Mouse (Mus musculus) hematopoietic stem cell, adult 5-6 weeks (primary cell): ENCODE data around the gene Ccdc148. TPM values are rescaled to one million over a fixed set of nuclear protein-coding genes. Genes with fewer than 3 reads are reported as not detected.

Experiments
- ATAC-seq, 2 experiments: fragments of 125-278 bp in 1 of 2; replicated peaks in 1 of 2; 2 replicates each; pipeline ENCODE4 v1.8.0; 2016 to 2017; ENCODE audit warnings: inconsistent platforms in 2 of 2, mild to moderate bottlenecking in 2 of 2, moderate number of reproducible peaks in 2 of 2, low read depth in 1 of 2, moderate TSS enrichment in 1 of 2; ENCODE audit not compliant: low FRiP score in 2 of 2, poor library complexity in 2 of 2, severe bottlenecking in 2 of 2, insufficient read depth in 1 of 2, low TSS enrichment in 1 of 2
- total RNA-seq: library from RNA; stranded (forward); fragments of 172-1452, 232-1000 nt; gene quantifications from 2 replicates; pipeline ENCODE4 v1.2.3, GENCODE M21; 2017

Ccdc148 gene
- total RNA-seq, 1 experiment from 2014 or later = 0.45 TPM

DNA sequence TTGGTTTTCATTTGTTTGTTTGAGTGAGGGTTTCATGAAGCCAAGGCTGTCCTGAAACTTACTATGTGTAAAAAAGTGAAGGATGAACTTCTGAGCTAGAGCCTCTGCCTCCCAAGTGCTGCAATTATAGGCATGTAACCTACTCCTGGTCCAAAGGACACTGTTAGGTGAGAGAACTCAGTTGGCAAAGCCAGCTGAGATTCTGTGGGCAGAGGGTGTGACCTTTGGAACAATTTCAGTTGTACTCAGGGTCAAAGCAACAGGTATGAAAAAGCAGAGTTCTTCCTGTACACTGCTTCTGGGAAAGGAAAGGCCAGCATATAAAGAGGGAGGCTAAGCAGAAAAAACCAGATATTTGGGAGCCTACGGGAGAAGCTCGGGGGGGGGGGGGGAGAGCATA lies 2.4 kb downstream of the Ccdc148 start:
- ATAC-seq = no peak

DNA sequence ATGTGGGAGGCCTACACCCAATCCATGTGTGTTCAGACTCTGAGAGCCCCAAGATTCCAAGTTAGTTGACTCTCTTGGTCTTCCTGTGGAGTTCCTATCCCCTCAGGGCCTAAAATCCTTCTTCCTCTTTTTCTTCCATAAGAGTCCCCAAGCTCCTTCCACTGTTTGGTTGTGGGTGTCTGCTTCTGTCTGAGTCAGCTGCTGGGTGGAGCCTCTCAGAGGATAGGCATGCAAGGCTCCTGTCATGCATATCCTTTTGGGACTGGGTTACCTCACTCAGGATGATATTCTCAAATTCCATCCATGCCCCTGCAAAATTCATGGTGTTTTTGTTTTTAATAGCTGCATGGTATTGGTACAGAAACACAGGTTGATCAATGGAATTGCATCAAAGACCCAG lies 5.1 kb downstream of the Ccdc148 start:
- no peak for ATAC-seq

DNA sequence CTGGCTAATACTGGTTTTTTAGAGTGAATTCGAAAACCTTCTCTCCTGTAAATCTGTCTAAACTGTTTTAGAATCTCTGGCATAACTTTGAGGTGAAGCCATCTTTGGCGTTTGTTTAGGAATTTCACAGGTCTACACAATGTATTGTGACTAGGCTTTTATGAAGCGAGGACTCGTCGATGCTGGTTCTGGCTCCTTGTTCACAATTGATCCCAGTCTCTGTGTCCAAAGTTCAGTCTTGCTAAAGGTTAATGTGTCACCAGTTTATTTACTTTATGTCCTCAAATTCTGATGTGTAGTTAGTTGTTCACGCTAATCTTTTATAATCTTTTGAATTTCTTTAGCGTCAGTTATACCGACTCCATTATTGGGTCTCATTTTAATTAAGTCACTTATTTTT lies 29.4 kb downstream of the Ccdc148 start:
- no peak for ATAC-seq

DNA sequence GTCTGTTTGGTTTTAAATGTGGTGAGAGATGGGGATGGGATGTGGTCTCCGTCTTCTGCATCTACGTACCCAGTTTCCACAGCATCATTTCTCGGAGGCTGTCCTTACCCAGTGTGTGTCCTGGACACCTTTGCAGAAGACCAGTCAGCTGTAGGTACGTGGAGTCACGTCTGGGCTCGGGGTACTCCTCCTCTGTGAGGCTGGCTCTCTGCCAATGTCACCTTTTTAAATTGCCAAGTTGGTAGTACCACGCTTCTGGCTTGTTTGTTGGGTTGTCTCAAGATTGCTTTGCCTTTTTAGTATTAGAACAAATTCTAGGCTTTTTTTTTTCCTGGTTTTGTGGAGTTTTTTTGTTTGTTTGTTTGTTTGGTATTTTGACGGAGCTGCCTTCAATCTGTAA lies 30.7 kb downstream of the Ccdc148 start:
- no peak for ATAC-seq

DNA sequence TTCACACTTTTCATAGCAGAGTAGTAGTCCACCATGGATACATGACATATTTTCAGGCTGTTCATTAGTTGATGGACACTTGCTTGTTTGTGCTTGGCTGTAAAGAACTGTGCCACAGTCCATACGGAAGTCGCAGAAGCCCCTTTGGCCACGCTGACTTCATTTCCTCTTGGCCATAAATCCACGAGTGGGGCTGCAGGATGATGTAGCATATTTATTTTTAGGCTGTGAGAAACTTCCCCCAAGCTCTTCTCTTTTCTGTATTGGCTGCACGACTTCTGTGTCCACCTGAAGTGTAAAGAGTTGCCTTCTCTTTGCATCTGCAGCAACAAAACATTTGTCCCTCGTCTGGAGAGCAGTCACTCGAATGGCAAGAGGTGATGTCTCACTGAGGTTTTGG lies 31.5 kb downstream of the Ccdc148 start:
- peak; percentile 12 to 29; a peak in 1 of 4 replicates for ATAC-seq

DNA sequence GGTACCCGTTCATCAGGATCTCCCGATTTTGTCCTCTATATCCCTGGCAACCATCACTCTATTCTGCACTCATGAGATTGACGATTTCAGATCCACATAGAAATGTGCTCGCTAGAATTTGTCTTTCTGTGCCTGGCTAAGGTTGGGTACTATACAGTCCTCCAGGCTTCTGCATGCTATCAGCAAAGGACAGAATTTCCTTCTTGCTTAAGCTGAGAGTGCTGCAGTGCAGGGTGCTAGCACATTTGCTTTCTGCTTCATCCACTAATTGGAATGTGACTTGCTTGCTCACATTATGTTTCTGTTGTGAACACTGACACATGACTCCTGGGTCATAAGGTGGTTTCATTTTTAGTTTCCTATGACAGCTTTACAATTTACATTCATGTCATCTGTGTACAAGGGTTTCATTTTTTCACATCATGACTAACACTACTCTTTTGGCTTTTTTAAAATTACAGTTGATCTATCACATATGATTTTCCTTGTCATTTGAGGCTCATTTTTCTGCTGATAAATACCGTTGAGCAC lies 104.8 kb downstream of the Ccdc148 start:
- peak in 1 of 2 experiments; percentile 51; a peak in 1 of 4 replicates for ATAC-seq

DNA sequence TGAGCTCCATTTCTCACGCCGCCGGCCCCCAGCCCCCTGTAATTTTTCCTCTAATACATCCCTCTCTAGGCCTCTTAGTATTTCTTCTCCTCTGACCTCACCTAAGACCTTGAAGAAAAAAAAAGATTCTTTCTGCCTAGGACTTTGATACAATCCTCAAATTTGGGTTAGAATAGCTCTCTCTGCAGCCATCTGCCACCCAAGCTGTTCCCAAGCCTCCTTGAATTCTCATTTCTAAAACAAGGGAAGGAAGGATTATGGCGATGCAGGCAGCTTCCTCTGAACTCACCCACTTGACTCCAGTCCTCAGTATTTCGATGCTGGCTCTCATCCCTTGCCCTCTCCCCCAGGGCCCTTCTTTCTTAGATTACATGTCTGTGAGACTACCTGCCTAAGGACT lies 106.1 kb downstream of the Ccdc148 start:
- no peak for ATAC-seq

DNA sequence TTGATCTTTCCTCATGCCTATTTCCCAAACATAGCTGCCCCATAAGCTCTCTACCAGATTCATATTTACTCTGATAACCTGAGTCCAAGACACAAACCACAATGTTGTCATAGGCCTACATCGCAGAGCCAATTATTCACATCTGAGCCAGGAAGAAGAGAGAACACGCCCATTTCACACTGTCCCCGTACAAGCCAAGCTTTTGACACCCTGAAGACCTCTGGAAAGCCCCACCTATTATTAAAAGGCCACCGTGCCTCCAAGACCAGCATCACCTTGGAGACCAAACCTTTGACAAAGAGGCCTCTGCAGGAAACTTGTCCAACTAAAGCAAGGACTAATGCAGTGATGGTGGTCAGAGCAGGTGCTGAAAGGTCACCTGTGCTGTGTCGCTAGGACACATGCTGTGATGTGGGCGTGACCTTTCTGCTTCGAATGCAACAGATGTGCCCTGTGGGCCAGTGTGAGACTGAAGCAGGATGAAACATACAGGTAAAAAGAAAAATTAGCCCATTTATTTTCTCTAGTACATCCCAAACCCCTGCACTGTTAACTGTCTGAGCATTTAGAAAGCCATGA lies 106.9 kb downstream of the Ccdc148 start:
- ATAC-seq = no peak

DNA sequence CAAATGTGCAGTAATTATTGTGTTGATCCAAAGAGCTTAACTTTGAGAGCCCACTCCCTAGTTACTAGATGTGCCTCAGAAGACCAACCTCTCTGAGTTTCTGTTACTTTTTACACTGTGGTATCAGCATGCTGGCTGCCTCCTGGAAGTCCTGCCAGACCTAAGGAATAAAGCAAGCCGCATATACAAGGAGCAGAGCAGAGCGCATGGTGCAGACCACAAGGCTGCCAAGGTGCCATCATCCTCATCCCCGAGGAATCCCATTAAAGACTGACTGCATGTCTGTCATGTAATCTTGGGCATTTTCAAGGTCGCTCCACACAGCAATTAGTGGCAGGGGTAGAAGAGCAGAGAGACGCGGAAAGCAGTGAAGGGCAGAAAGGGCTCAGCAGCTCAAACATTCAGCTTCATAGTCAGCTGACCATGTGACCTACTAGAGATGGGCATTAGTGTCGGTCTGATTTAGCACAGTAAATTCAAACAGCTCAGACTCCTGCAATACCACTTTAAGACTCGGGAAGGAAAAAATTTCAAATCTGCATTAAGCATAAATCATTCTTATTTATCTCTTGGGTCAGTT lies 110.1 kb downstream of the Ccdc148 start:
- ATAC-seq = no peak

DNA sequence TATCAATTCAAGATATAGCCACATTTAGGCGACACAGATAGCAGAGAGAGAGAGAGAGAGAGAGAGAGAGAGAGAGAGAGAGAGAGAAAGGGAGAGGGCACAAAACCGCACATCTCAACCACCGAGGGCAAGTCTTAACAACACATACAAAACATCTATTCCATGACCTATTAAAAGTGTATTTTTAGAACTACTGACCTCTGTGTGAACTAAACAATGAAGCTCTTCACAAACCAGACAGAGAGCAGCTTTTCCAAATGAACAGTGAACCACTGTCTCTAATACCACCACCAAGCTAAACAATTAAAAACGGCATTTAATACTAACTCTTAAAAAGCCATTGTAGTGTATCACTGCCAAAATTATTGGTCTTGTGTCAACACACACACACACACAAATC lies 110.8 kb downstream of the Ccdc148 start:
- ATAC-seq = no peak

DNA sequence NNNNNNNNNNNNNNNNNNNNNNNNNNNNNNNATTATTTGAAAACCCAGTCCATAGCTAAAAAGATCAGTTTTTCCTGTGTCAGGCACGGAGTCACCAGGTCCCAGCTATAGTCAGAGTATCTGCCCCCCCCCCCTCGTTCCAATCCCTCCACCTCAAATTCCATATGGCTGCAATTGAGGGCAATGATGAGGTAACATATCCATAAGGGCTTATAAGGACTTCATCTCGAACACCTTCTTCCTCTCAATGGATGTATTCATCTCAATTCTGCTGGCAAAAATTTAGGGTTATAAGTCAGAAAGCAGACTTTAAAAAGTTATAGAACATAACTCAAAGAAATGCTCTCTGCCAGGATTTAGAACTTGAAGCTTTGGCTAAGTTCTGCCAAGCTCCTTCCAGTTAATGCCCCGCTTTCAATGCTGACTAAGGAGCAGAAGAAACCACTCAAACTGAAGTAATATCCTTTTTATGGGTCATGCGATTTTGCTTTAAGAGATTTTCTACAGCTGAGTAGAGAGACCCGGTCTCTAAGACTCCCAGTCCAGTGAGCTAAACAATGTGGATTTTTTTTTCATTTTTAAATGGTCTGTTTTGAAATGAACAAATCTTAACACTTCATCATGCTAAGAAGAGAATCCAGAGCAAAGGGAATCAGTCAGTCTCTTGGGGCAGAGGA lies 111.6 kb downstream of the Ccdc148 start:
- ATAC-seq = no peak

DNA sequence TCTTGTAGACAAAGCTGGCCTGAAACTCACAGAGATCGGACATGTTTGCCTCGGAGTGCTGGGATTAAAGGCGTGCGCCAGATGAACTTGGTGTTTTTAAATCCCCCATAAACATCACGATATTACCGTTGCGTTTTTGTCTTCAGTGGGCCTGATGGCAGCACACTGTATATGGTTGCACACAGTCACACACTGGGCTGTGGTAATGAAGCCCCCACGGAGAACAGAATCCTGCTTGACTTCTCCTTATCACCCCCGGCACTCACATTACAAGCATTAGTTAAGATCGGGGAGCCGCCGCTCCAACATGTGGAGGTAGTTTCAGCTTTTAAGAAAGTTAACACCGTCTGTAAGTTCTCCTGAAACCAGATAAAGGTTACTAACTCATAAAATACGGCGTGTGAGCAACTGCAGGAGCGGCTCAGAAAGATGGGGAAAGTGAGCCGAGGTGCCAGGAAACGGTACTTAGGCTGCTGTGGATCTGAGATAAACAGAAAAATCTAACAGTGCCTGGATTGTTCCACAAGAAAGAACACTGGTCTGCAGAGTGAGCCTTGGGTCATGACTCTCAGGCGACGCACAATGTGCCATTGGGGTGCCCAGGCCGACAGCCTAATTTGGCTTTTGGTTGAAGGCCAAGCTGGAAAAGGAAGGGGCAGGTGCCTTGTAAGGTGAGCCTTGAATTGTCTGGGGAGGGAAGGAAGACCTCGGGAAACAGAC lies 117.0 kb downstream of the Ccdc148 start:
- peak in 1 of 2 experiments; percentile 12; a peak in 2 of 4 replicates for ATAC-seq

DNA sequence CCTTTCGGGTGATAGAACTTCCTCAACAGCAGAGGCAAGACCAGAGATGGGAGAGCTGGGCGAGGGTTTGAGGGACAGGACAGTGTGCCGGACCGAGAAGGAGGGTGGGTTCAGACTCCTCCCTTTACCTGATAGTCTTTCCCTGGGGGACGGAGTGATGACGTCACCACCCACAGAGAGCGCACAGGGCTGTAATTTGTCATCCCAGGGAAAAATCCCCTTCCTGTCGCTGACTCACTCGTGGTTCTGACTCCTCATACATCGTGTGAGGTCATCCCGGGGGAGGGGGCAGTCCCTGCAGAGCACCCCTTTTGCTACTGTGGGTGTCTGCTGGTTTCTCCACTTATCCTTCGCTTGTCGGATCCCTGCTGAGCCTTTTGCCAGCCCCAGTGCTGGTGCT lies 117.9 kb downstream of the Ccdc148 start:
- no peak for ATAC-seq

DNA sequence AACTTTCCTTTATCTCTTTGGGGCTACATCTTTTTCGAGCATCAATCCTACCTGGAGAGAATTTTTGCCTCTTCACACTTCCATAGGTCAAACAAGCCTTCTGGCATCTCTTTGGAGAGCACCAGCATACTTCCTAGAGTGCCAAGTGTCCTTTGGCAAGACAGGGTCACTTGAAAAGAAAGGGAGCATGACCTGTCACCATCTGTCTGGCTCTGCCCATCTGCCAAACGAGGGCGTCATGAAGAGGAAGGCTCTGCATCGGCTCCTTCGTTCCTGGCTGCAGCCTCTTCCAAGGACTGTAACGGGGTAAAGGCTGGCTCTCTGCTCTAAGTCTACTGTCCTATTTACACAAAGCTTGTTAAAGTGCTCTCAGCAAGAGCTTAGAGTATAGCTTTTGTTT lies 124.0 kb downstream of the Ccdc148 start:
- ATAC-seq = no peak

DNA sequence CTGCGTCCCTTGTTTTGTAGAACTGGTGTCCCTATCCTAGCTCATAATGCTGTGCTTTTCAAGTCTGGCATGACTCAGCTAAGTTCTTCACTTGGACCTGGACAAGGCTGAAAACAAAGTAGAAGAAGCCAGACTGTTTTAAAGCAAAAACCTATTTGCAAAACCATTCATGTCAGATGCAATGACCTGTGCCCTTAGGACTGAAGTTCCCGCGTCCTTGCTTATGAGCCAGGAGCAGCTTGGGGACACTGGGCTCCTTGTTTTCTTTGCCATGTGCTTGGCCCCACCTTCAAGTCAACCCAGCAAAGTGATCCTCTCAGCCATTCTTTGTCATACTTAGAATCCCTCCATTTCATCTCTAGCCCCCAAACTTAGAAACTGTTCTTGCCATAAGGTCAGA lies 125.3 kb downstream of the Ccdc148 start:
- no peak for ATAC-seq

DNA sequence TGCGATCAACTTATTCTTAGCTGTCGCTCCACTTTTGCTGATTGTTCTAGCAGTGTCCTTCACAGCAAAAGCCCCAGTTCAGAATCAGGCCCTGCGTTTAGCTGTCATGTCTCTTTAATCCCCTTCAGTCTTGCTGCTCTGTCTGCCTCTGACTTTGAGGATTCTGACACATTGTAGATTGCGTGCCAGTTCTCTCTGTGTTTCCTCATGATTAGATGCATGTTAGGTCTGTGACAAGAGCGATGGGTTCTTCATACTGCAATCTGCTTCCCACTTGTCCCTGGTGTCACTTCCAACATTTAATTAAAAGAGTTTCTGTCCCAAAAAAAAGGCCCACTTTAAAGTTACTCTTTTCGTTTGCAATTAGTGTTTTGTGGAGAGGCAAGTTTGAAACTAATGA lies 126.2 kb downstream of the Ccdc148 start:
- no peak for ATAC-seq

DNA sequence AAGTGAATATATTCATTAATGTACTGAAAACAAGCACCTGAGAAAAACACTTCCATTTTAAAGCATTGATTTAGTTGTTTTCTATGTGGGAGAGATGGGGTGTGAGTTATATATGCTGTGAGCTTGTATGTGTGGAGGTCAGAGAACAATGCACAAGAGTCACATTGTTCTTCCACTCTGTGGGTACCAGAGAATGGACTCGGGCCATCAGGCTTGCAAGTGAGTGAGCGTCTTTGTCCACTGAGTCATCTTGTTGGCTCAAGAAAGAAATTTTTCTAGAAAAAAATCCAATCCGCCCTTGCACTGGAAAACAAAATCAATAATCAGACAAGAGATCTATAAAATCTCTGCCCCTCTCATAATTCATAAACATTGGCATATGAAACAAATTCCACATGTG lies 135.9 kb downstream of the Ccdc148 start:
- no peak for ATAC-seq

DNA sequence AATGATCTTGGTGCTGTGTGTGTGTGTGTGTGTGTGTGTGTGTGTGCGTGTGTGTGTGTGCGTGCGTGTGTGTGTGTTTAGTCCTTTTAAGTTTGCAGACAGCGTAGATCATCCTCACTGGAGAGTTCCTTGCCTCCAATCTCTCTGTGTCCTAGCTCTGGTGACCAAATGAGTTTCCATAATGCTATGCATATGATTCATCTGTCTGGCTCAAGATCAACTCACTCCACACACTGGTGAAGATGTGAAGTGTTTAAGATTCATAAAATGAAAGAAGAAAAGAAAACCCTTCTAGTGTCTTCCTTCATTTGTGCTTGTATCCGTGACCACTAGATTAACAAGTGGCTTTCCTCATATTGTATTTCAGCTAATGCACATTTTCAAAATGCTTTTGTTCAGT lies 153.1 kb downstream of the Ccdc148 start:
- no peak for ATAC-seq
